Mouse (Mus musculus) pancreas, adult 10 weeks (tissue): ENCODE results near the gene Trabd. TPM values are rescaled to one million over a fixed set of nuclear protein-coding genes. Genes with fewer than 3 reads are reported as not detected.

ENCODE experiments used
- polyA plus RNA-seq: library from polyadenylated mRNA; stranded (reverse); fragments of 350-450 nt; fragmentation: Illumina TruSeq; extraction: RNeasy Lipid Tissue Mini Kit (QIAGEN cat#74804); gene quantifications from one replicate; pipeline ENCODE4 v1.2.3, GENCODE M21; 2015; ENCODE audit warnings: low read depth, low replicate concordance; ENCODE audit not compliant: insufficient read depth

Trabd gene
- polyA plus RNA-seq: 72.7 TPM

DNA sequence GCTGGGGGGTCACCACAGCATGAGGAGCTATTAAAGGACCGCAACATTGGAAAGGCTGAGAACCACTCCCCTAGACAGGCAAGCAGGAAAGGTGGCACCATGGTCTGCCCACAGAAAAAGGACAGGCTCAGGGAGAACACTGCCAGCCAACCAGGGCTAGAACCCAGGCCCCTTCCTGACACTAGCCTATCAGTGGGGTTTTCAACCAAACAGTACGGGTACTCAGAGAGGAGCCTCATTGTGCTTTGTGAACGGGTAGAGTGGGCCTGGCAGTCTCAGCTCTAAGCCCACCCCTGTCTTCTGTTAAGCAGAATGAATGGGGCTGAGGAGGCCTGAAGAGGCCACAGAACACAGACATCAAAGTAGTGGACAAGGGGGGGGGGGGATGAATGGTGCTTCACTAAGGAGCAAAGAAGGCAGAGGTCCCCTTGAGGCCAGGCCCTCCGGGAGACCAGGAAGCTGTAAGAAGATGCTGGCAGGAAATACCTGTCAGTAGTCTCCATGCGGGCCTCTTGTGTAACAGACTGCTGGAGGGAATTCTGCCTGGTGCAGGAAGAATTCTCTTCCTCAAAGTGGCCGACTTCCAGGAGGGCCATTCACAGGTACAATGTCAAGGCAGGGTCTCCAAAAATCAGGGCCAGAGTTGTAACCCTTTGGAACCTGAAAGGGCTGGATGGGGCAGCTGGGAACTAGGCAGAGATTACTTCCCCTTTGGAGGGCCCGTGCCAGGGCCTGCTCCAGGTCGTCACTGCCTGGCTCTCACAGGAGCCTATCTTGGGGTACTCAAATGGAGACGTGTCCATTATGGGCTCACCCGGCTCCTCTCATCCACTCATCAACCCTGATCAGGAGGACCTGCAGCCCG, at the start of gene Trabd:
Trabd (plus strand) TSS at position 512 of the 865 bp plus-strand sequence.

DNA sequence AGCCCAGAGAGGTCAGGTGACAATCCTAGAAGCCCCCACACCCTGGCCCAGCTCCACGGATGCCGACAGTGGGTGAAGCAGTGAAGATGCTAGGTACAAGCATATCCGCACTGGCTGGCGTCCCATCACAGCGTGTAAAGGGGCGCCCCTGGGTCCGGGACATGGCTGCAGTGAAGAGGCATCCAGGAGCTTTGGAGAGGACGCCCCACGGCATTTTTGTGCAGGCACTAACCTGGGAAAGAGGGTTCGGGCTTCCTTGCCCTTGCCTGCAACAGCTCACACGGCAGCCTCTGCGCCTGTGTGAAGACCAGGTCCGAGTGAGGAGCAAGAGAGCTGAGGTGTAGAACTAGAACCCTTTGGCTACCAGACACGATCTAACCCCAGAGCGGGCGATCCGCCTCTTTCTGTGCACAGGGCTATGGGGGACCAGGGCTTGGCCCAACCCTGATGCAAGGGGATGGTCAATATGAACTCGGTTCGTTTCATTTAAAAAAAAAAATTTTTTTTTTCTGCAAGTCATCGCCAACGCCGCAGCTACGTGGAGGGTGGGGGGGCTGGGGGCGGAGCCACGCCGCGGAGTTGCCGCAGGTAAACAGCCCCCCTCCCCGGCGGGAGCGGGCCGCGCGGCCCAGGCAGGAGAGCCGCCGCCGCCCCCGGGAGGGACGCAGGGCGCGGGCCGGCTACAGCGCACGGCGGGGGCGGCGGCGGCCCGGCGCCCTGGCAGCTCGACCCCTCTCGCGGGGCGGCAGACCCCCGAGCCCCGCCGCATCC, 15.6 kb upstream of the Trabd start, which contains the start of gene Panx2:
Panx2 (plus strand) TSS at position 574 of the 771 bp plus-strand sequence.

GRCm38 (mm10) chr15:89088607-89089247, 13.8 kb downstream of the Trabd start, which contains the start of gene Selenoo:
TSS of gene Selenoo (plus strand) at chr15:89089084.

DNA sequence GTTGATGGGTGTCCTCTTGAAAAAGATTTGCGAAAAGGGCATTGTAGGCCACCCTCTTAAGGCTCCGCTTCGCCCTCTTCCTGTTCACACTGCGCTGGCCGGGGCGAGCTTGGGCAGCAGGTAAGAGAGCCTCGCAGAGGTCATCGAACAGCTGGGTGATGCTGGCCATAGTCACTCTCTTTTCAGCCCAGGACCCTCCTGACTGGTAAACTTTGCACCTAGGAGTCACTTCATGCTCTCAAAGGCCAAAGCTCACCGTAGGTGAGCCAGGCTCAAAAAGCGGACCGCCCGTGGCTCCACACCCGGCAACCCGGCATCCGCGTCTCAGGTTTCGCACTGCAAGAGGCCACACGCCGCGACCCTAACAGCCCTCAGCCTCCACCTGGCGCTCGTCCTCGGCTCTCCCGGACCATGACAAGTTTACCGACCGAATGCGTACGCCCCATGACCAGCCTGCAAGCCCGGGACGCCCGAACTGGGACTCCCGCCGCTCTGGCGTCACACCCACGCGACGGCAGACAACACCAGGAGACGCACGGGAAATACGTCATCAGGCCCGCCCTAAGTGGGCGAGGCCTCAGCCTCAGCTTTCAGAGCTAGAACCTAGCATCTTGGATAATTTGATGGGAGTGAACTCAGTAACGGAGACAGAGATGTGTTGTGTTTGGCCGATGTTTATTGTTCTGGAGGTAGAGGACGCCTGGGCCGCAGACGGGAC, 47.9 kb downstream of the Trabd start, which contains the start of gene Tubgcp6:
Tubgcp6 (minus strand) TSS at position 464 of the 718 bp plus-strand sequence.

DNA sequence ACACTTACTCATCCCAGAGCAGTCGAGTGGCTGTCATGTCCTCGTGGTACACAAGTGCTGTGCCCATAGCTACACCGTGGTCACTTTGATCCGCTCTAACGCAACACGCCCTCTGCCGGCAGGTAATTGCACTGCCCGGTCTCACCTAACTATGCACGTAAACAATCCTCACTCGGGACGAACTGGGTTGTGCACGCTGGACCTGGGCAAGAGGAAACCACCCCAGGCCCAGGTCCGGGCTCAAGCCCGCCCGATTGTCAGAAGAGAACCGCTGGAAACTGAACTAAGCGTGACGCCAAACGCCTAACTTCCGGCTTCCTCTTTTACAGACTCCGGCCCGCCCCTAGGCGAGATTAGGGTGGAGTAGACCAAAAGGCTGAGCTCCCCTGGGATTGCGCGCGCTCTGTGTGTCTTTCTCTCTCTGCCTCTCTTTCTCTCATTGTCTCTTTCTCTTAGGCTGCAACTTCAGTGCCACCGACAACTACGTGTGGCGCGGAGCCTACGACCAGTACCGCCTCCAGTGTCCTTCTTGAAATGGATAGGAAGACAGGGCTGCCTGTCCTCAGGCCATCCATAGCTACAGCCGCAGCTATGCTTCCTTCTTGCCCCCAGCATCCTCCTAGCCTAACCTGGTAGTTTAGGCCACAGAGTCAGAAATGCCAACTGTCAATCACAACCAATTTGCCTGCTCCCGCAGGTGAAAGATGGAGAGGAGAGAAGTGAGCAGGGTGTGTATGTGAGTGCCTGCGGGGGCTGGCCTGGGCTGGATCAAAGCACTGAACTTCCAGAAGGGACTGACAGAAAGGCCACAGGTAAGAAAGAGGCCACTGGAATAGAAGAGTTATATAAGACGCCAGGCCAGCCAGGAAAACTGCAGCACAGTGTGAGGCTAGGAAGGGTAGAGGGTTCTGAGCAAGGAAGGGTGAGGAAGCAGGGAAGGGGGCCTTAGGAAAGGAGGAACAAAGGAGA, 53.7 kb downstream of the Trabd start, which contains the start of gene Hdac10:
Hdac10 (minus strand) TSS at position 319 of the 969 bp plus-strand sequence.

Other genes with a start within 250 kb of the Trabd start
- 76.7 TPM for gene Pim3, start 212.9 kb upstream of the Trabd start, polyA plus RNA-seq
- not detected for gene Ttll8, start 120.7 kb upstream of the Trabd start, polyA plus RNA-seq
- not detected for gene Mlc1, start 96.1 kb upstream of the Trabd start, polyA plus RNA-seq
- not detected for gene Mov10l1, start 92.2 kb upstream of the Trabd start, polyA plus RNA-seq
- gene Panx2, start 15.4 kb upstream of the Trabd start, polyA plus RNA-seq: 0.24 TPM
- gene Selenoo, start 14.0 kb downstream of the Trabd start, polyA plus RNA-seq: 10.0 TPM
- 4.2 TPM for gene Tubgcp6, start 48.0 kb downstream of the Trabd start, polyA plus RNA-seq
- 20.9 TPM for gene Hdac10, start 53.6 kb downstream of the Trabd start, polyA plus RNA-seq
- gene Mapk12, start 65.6 kb downstream of the Trabd start, polyA plus RNA-seq: 13.8 TPM
- 2.7 TPM for gene Mapk11, start 74.5 kb downstream of the Trabd start, polyA plus RNA-seq
- 43.0 TPM for gene Plxnb2, start 105.7 kb downstream of the Trabd start, polyA plus RNA-seq
- gene Dennd6b, start 121.4 kb downstream of the Trabd start, polyA plus RNA-seq: 6.1 TPM
- 9.9 TPM for gene Ppp6r2, start 136.4 kb downstream of the Trabd start, polyA plus RNA-seq
- gene Sbf1, start 240.2 kb downstream of the Trabd start, polyA plus RNA-seq: 60.0 TPM
- 5.9 TPM for gene Adm2, start 247.6 kb downstream of the Trabd start, polyA plus RNA-seq